Mouse (Mus musculus) heart, adult 8-10 months (tissue): ENCODE results near the gene Hspd1. TPM values are rescaled to one million over a fixed set of nuclear protein-coding genes. Genes with fewer than 3 reads are reported as not detected.
"Not testable (repeated sequence)": the region's sequence is repeated elsewhere in the genome, so short reads cannot be mapped to it uniquely, and the experiment has no call there.

Experiments
- DNase-seq: peaks from one replicate; pipeline ENCODE4 v3.0.0; 2022; ENCODE audit warnings: low spot score
- total RNA-seq, 4 experiments: library from RNA; stranded (reverse); gene quantifications; 2 replicates each; pipeline ENCODE4 v1.2.4; 2022

Gene Hspd1
- total RNA-seq, 4 experiments from 2014 or later: 360 to 382 (median 373) TPM

DNA sequence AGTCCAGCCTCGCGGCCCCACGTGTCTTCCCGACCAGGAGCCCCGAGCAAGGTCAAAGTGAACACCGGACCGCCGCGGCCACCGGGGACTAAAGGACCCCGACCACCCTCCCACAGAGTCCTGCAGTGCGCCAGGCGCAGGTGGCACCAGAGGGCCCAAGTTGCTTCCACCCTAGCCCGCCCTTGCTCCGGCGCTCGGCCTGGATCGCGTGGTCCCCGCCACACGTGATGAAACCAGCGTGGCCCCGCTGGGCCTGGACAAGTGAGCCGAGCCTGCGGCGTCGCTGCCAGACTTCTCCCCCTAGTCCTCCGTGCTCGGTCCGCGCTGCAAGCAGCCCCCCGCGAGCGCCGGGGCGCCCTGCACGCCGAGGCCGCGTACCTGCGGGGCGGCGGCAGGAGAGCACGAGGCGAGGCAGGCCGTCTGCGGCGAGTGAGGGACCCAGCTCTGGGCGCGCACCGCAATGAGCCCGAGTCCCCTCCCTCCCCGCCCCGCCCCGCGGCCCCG lies 590 bp downstream of the Hspd1 start:
- peak; percentile 51 for DNase-seq

GRCm38 (mm10) chr1:55086868-55087400 lies 1.1 kb downstream of the Hspd1 start:
- no peak for DNase-seq

DNA sequence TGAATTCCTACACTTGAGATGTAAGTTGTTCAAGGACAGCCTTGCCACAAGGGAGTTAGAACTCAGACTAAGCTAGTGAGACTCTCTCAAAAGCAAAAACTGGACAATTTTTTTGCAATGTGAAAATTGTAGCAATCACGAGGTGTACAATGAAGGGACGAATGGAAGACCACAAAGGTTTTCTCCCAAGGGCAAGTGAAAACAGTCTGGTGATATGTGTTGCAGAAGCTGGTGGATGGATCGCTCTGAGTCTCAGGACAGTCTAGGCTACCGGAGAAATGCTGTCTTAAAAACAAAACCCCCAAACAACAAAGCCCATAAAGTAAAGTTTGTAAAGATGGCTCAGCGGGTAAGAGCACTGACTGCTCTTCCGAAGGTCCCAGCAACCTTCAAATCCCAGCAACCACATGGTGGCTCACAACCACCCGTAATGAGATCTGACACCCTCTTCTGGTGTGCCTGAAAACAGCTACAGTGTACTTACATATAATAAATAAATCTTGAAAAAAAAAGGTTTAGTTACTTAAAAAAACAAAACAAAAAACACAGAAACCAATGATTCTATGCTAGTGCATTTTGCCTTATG lies 2.2 kb downstream of the Hspd1 start:
- DNase-seq: no peak

DNA sequence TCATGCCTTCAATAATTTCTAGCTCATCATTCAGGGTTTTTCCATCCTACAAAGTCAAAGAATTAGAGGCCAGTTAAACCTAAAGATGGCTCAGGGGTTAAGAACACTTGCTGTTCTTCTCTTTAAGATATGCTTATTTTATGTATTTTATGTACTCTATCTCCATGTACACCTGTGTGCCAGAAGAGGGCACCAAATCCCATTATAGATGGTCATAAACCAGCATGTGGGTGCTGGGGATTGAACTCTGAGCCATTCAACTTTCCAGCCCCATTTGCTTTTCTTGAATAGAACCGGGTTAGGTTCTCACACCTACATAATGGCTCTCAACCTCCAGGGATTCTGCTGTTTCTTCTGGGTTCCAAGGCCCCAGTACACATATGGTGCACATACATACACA lies 5.9 kb downstream of the Hspd1 start:
- DNase-seq: no peak

- peak; percentile 39 for DNase-seq
Observed at GRCm38 (mm10) chr1:55079677-55080076, 8.4 kb downstream of the Hspd1 start.

DNA sequence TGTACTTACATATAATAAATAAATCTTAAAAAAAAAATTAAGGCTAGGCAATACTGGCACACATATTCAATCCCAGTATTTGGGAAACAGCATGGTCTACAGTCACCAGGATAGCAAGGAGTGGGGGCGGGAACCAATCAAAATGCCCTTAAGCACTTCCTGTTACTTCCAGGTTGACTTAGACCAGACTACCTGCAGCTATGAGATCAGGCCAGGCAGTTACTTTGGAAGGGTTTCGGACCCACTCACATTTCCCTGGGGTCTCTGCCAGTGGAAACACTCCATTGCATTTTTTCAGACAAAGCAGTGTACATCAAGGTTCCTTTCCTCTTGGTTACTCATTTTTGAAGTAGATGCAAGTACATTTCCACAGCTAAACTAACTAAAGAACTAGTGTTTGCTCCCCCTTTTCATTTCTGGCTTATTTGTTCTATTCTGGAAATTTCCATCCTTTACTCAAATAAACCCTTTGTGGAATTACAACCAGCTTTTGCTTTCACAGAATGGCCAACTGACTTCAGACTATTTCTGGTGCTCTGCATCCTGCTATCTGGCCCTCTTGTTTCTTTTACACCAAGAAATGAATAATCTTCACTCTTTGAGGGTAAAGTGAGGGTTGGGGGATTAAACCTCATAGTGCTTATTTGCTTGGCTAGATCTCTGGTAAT lies 11.1 kb downstream of the Hspd1 start:
- DNase-seq: no peak

DNA sequence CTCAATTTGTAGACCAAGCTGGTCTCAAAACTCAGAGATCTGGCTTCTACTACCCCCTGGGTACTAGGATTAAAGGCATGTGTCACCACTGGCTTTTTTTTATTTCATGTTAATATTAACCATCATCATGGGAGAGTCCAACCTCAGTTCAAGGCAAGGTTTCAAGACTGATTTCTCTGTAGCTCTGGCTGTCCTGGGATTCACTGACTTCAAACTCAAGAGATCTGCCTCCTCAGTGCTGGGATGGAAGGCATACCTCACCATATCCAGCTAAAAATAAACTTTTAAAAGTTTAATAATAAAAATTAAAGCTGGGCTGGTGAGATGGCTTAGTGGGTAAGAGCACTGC lies 11.7 kb downstream of the Hspd1 start:
- DNase-seq: no peak

DNA sequence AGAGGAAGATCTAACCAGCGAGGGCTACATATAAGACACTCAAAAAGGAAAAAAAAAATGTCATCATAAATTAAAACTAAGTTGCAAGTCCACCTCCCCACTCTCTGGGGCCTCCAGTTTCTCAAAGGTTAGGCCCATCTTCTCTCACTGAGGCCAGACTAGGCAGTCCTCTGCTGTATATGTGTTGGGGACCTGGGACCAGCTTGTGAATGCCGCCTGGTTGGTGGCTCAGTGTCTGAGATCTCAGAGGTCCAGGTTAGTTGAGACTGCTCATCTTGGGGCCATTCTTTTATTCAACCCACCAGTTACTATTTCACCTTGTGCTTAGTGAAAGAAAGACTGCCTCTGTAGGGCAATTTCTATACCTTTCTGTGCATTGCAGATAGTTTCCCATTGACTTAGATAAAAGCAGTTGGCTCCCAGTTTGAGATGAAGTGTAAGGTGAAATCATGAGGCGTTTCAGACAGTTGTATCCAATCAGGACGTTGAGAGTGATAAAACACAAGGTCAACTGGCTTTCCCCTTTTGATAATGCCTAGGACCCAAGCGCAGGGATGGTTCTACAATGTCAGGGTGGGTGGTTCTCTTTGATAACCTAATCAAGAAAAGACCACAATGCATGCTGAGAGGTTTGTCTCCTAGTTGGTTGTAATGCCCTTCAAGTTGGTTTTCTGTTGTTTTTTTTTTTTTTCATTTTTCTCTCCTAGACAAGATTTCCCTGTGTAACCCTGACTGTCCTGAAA lies 12.2 kb downstream of the Hspd1 start:
- DNase-seq: no peak

GRCm38 (mm10) chr1:55074757-55075156 lies 13.3 kb downstream of the Hspd1 start:
- DNase-seq: no peak

DNA sequence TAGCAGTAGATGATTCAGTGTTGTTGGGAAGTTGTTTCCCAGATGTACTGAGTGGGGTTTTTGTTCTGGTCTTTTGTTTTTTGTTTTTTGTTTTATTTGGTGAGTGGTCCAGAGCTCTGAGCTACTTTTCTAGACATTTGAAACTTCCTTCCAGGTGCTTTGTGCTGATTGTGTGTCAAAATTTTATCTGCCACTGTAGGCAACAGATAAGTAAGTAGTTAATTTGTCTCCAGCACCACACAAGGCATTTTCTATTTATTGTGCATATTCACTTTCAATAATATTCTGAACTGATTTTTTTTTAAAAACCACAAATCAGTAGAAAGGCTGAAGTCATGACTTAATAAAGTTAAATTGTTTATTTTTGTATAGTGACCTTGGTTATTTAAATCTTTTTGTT lies 15.7 kb downstream of the Hspd1 start:
- DNase-seq: not testable (repeated sequence)

GRCm38 (mm10) chr1:55061772-55062171 lies 26.3 kb downstream of the Hspd1 start:
- DNase-seq: no peak

GRCm38 (mm10) chr1:55061099-55061498 lies 26.9 kb downstream of the Hspd1 start:
- DNase-seq: no peak

GRCm38 (mm10) chr1:55058383-55058782 lies 29.7 kb downstream of the Hspd1 start:
- DNase-seq: not testable (repeated sequence)

DNA sequence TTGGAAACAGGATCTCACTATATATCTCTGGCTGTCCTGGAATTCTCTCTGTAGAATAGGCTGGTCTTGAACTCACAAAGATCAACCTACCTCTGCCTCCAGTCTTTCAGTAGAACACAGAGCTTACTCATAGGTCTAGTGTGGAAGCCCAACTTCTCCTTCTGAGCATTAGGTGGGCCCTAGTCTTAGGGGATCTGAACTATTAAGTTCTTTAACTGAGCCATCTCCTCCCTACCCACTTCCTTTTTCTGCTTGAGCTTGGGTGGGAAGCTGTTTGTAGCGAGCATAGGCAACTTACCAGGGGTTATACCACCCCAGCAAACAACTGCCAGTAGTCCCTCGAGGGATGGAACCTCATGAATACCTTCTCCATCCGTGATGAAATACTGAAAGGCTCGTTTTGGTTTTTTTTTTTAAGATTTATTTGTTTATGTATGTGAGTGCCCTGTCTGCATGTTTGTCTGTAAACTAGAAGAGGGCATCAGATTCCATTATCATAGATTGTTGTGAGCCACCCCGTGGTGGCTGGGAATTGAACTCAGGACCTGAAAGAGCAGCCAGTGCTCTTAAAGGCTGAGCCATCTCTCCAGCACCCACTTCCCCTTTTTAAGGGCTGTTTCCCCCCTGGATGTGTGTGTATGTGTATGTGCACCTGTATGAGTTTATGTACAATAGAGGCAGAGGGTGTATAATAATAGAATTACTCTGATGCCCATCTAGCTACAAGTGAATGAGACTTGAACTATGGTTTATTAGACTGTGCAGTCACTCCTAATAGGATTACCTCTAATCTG lies 32.5 kb downstream of the Hspd1 start:
- DNase-seq: no peak

DNA sequence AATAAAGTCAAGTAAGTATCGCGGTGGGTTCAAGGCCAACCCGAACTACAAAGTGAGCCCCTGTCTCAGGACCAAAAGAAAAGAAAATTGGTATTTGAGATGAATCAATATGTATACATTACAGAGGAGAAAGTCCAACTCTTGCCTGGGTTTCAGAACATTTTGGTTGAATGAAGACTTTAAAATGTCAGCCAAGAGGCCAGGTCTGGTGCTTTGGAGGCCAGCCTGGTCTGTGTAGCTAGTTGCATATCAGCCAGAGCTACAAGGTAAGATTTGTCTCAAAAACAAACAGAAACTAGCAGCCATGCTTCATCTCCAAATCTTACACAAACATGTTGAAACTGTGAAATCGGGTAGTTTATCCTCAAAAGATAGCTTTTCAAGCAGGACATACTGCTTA lies 34.4 kb downstream of the Hspd1 start:
- no peak for DNase-seq

- DNase-seq: no peak
Observed at GRCm38 (mm10) chr1:55053005-55053404, 35.0 kb downstream of the Hspd1 start.

GRCm38 (mm10) chr1:55052355-55052953 lies 35.6 kb downstream of the Hspd1 start, which contains the start of gene Coq10b:
Coq10b (plus strand) TSS chr1:55052770.
- DNase-seq: peak; percentile 99

DNA sequence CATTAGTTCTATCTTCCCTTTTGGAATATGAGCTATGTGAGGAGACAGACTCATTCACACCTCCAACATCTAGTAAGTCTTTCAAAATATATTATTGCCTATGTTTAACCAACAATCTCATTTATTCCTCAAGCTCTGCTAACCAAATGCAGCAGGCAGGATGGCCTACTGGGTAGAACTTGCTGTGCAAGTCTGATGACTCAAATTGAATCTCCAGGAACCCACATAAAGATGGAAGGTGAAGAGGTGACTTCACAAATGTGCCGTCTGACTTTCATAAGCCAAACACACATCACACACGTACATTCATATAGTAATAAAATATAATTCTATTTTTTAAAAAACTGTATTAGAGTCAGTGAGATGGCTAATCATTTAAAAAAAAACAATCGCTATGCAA lies 36.4 kb downstream of the Hspd1 start:
- no peak for DNase-seq

DNA sequence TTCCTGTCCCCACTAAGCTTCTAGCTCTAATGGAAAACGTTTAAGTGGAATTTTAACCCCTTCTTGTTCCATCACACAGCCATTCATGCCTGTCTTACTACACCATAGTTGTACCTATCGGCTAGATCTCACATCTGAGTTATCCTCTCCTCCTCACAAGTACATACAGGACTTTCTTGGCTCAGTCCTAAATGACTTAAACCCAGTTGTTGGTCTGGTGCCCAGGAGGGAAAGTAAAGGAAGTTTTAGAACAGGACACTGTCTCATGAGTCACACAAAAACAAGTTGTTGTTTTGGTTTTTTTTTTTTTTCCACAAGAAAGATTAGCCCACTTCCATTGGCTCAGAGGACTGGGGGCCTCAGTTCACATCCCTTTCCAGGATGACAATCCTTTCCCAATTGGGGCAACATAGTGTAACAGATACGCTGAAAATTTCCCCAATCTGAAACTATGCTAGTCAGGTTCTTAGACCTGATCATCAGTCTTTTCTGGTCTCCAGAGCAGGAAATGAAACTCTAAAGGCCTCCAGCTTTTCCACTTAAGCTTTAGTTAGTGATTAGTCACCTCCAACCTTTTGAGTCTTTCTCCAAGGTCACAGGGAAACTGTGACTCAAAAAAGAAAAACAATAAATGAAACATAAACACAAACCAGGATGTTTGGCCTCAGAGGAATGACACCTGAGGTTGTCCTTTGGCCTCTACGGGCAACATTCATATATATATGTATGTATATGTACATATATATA lies 39.0 kb downstream of the Hspd1 start:
- DNase-seq: no peak

- DNase-seq: no peak
Observed at GRCm38 (mm10) chr1:55043164-55043563, 44.9 kb downstream of the Hspd1 start.

DNA sequence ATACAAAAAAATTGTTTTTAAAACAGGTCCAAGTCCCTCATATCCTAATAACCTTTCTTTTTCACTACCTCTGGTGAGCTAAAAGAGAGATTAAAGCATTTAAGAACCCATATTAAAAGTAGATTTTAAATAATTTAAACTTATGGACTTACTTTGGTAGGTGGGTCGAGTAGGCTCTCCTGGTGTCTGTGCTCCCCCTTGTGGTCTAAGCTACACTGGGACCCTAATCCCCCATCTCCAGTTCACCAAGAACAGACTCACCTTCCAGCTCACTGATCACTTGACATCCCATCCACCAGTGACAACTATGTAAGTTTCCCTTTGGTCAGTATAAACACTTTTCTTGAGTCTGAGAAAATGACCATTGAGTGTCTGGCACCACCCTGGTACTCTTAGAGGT lies 45.8 kb downstream of the Hspd1 start:
- no peak for DNase-seq
